8 mouse cellular contexts compared by ENCODE assay signal in genomic region chr13:102644344-102644743, GRCm38 (mm10). TPM values are rescaled to one million over a fixed set of nuclear protein-coding genes. Genes with fewer than 3 reads are reported as not detected.
DNase-seq lines count a peak whose midpoint lies in the region; ATAC-seq and TF ChIP-seq lines count a peak whose summit lies in the region.

No protein-coding gene starts in this region.

- no peak for ATAC-seq in lung, embryonic 14.5 days (ENCODE audit: insufficient read depth)
- peak; percentile 47; the same call in 1 of the 2 replicates for ATAC-seq in forebrain, embryonic 11.5 days (replicated peaks; ENCODE audit: low FRiP score)
- ATAC-seq in limb, embryonic 13.5 days (ENCODE audit: low FRiP score, low read depth): no peak

- no peak overlapping the region for H3K4me3 ChIP-seq in lung, embryonic 14.5 days (ENCODE audit: low read depth, low read length)
- no peak overlapping the region for H3K4me3 ChIP-seq in forebrain, embryonic 11.5 days (ENCODE audit: low read depth, low read length)
- H3K4me3 ChIP-seq in limb, embryonic 13.5 days: no peak overlapping the region

- DNase-seq in lung, embryonic 14.5 days: no peak
- no peak for DNase-seq in lung, postnatal 10 days
- no peak for DNase-seq in forebrain, embryonic 11.5 days (ENCODE audit: low spot score)
- DNase-seq in retina, postnatal 1 day: peak; percentile 57
- no peak for DNase-seq in right cerebral cortex, adult 2 months (ENCODE audit: low spot score in 2 of 2)
- no peak for DNase-seq in layer of hippocampus, adult 8-10 months (ENCODE audit: low spot score in 2 of 2)
- DNase-seq in gastrocnemius, postnatal 10 days: no peak

- WGBS in lung, embryonic 14.5 days: 24% methylated on average over 8 of the region's 8 CpGs
- WGBS in forebrain, embryonic 11.5 days: 31% methylated on average over 8 of the region's 8 CpGs
- WGBS in limb, embryonic 13.5 days: 19% methylated on average over 8 of the region's 8 CpGs

- no peak overlapping the region for H3K9ac ChIP-seq in lung, embryonic 14.5 days
- no peak overlapping the region for H3K9ac ChIP-seq in forebrain, embryonic 11.5 days (ENCODE audit: low read length)
- no peak overlapping the region for H3K9ac ChIP-seq in limb, embryonic 13.5 days

- peaks cover 6% of the 10 kb centered on the region; the same call in 1 of the 2 replicates for H3K4me1 ChIP-seq in lung, embryonic 14.5 days (ENCODE audit: insufficient read depth)
- peaks cover 1% of the 10 kb centered on the region; the same call in 1 of the 2 replicates for H3K4me1 ChIP-seq in forebrain, embryonic 11.5 days (replicated peaks; ENCODE audit: control insufficient read depth, insufficient read depth, low read length)
- H3K4me1 ChIP-seq in limb, embryonic 13.5 days: peaks cover 18% of the 10 kb centered on the region

- H3K9me3 ChIP-seq in lung, embryonic 14.5 days (ENCODE audit: low read depth, low read length): no peaks in the 10 kb centered on the region
- no peaks in the 10 kb centered on the region for H3K9me3 ChIP-seq in forebrain, embryonic 11.5 days (ENCODE audit: control insufficient read depth, low read length)
- no peaks in the 10 kb centered on the region for H3K9me3 ChIP-seq in limb, embryonic 13.5 days

- H3K27me3 ChIP-seq in lung, embryonic 14.5 days (ENCODE audit: insufficient read depth, low read length): no peaks in the 10 kb centered on the region
- H3K27me3 ChIP-seq in forebrain, embryonic 11.5 days (ENCODE audit: control insufficient read depth, insufficient read depth, low read length): no peaks in the 10 kb centered on the region; the same call in 1 of the 2 replicates
- H3K27me3 ChIP-seq in limb, embryonic 13.5 days: peaks cover 25% of the 10 kb centered on the region

- peak overlapping the region; percentile 45 for H3K4me2 ChIP-seq in lung, embryonic 14.5 days
- H3K4me2 ChIP-seq in forebrain, embryonic 11.5 days (ENCODE audit: low read depth, low read length, severe bottlenecking): peak overlapping the region; percentile 29; the same call in 1 of the 2 replicates
- peak overlapping the region; percentile 51 for H3K4me2 ChIP-seq in limb, embryonic 13.5 days (replicated peaks)

- no peak overlapping the region for H3K27ac ChIP-seq in lung, embryonic 14.5 days (ENCODE audit: low read depth)
- H3K27ac ChIP-seq in forebrain, embryonic 11.5 days (ENCODE audit: low read depth, low read length): no peak overlapping the region
- H3K27ac ChIP-seq in limb, embryonic 13.5 days: no peak overlapping the region

- TF ChIP-seq CTCF in lung, embryonic 14.5 days (IDR thresholded peaks at IDR 0.05; ENCODE audit: low read depth): no peak

- H3K36me3 ChIP-seq in lung, embryonic 14.5 days (ENCODE audit: insufficient read depth): no peaks in the 10 kb centered on the region
- no peaks in the 10 kb centered on the region for H3K36me3 ChIP-seq in forebrain, embryonic 11.5 days (ENCODE audit: control insufficient read depth, insufficient read depth, low read length)
- H3K36me3 ChIP-seq in limb, embryonic 13.5 days: no peaks in the 10 kb centered on the region

RNA-seq across cellular contexts. Expression of gene Cd180, which starts 49.0 kb away (rescaled TPM):
- 0.64 and 0.84 TPM in 2 replicates for polyA plus RNA-seq in lung, embryonic 14.5 days (2014; fragmentation: Nextera tagmentation; extraction: Ambion mirVana)
- 0.41 and 0.60 TPM in 2 replicates for polyA plus RNA-seq in forebrain, embryonic 11.5 days (2014; fragmentation: Nextera tagmentation; extraction: Ambion mirVana)
- polyA plus RNA-seq in limb, embryonic 13.5 days (2015; fragmentation: Nextera tagmentation; extraction: Ambion mirVana): 0.36 and 0.64 TPM in 2 replicates
- 10 to 100 TPM in 2 of 4 experiments, 1 to 10 TPM in 2; 1.2 to 23.8 (median 10.5) TPM for total RNA-seq in layer of hippocampus, adult 8-10 months (2022)
- total RNA-seq in gastrocnemius, postnatal 10 days (2021): 1 to 10 TPM; 1.2 to 1.4 TPM
